Mouse (Mus musculus): ENCODE measurements at regions not wholly inside any gene's neighbourhood (a gene's known extent, or its start where the extent isn't known, plus 50 kb on each side); places are given as distances from the start of the nearest gene placed in this dataset.

- H3K9ac ChIP-seq (ENCODE audit: low read depth, low read length) = no peak overlapping the region
- no peak for TF ChIP-seq CTCF (IDR thresholded peaks at IDR 0.05; ENCODE audit: low read depth)
- ATAC-seq = no peak
- H3K36me3 ChIP-seq (ENCODE audit: control insufficient read depth, insufficient read depth) = no peaks in the 10 kb centered on the region
- H3K4me1 ChIP-seq (replicated peaks; ENCODE audit: control insufficient read depth, insufficient read depth, low read length) = no peaks in the 10 kb centered on the region
- 94% methylated on average over 7 of the region's 7 CpGs for WGBS
- no peak overlapping the region for H3K4me2 ChIP-seq (replicated peaks; ENCODE audit: low read depth)
- no peak overlapping the region for H3K4me3 ChIP-seq (ENCODE audit: low read depth, low read length)
- H3K27ac ChIP-seq (ENCODE audit: low read depth, low read length) = no peak overlapping the region
- H3K27me3 ChIP-seq (replicated peaks; ENCODE audit: control insufficient read depth, insufficient read depth, low read length) = no peaks in the 10 kb centered on the region
- H3K9me3 ChIP-seq (ENCODE audit: control insufficient read depth) = no peaks in the 10 kb centered on the region
Measured at GRCm38 (mm10) chr5:132982866-132983265, 439.7 kb upstream of the Auts2 start.

- no peaks in the 10 kb centered on the region for H3K27me3 ChIP-seq (replicated peaks; ENCODE audit: control insufficient read depth, insufficient read depth, low read length)
- no peak for TF ChIP-seq CTCF (IDR thresholded peaks at IDR 0.05; ENCODE audit: low read depth)
- no peak overlapping the region for H3K27ac ChIP-seq (ENCODE audit: low read depth, low read length)
- ATAC-seq = no peak
- H3K4me2 ChIP-seq (replicated peaks; ENCODE audit: low read depth) = no peak overlapping the region
- no peaks in the 10 kb centered on the region for H3K36me3 ChIP-seq (ENCODE audit: control insufficient read depth, insufficient read depth)
- no peaks in the 10 kb centered on the region for H3K9me3 ChIP-seq (ENCODE audit: control insufficient read depth)
- no peaks in the 10 kb centered on the region for H3K4me1 ChIP-seq (replicated peaks; ENCODE audit: control insufficient read depth, insufficient read depth, low read length)
- no peak overlapping the region for H3K4me3 ChIP-seq (ENCODE audit: low read depth, low read length)
- WGBS = 51% methylated on average over 5 of the region's 5 CpGs
- H3K9ac ChIP-seq (ENCODE audit: low read depth, low read length) = no peak overlapping the region
Measured at GRCm38 (mm10) chr5:132979013-132979412, 435.9 kb upstream of the Auts2 start.

- Histone ChIP-seq H3K4me1 (replicated peaks; ENCODE audit: control insufficient read depth, insufficient read depth, low read length) (no peaks in the 10 kb centered on the region), H3K27ac (ENCODE audit: low read depth, low read length) (no peak overlapping the region)
Measured at GRCm38 (mm10) chr5:132975303-132975932, 432.3 kb upstream of the Auts2 start.

GRCm38 (mm10) chr5:132974876-132975275 lies 431.7 kb upstream of the Auts2 start:
- WGBS = 35% methylated on average over 3 of the region's 3 CpGs
- ATAC-seq = no peak
- no peaks in the 10 kb centered on the region for H3K36me3 ChIP-seq (ENCODE audit: control insufficient read depth, insufficient read depth)
- H3K9me3 ChIP-seq (ENCODE audit: control insufficient read depth) = no peaks in the 10 kb centered on the region
- no peak for TF ChIP-seq CTCF (IDR thresholded peaks at IDR 0.05; ENCODE audit: low read depth)
- no peak overlapping the region for H3K9ac ChIP-seq (ENCODE audit: low read depth, low read length)
- no peak overlapping the region for H3K4me2 ChIP-seq (replicated peaks; ENCODE audit: low read depth)
- H3K4me1 ChIP-seq (replicated peaks; ENCODE audit: control insufficient read depth, insufficient read depth, low read length) = no peaks in the 10 kb centered on the region
- no peaks in the 10 kb centered on the region for H3K27me3 ChIP-seq (replicated peaks; ENCODE audit: control insufficient read depth, insufficient read depth, low read length)
- H3K27ac ChIP-seq (ENCODE audit: low read depth, low read length) = no peak overlapping the region
- no peak overlapping the region for H3K4me3 ChIP-seq (ENCODE audit: low read depth, low read length)

More at GRCm38 (mm10) chr5:132975303-132975932, 432.3 kb upstream of the Auts2 start:
- TF ChIP-seq CTCF (IDR thresholded peaks at IDR 0.05; ENCODE audit: low read depth) = no peak
- Histone ChIP-seq H3K9me3 (ENCODE audit: control insufficient read depth) (no peaks in the 10 kb centered on the region), H3K4me2 (replicated peaks; ENCODE audit: low read depth) (no peak overlapping the region), H3K27me3 (replicated peaks; ENCODE audit: control insufficient read depth, insufficient read depth, low read length) (no peaks in the 10 kb centered on the region), H3K36me3 (ENCODE audit: control insufficient read depth, insufficient read depth) (no peaks in the 10 kb centered on the region), H3K4me3 (ENCODE audit: low read depth, low read length) (no peak overlapping the region), H3K9ac (ENCODE audit: low read depth, low read length) (no peak overlapping the region)
- 84% methylated on average over 4 of the region's 4 CpGs for WGBS
- ATAC-seq = no peak

GRCm38 (mm10) chr5:132971046-132971445 lies 427.9 kb upstream of the Auts2 start:
- 80% methylated on average over 7 of the region's 7 CpGs for WGBS

GRCm38 (mm10) chr5:132969376-132969775 lies 426.2 kb upstream of the Auts2 start:
- H3K9me3 ChIP-seq (ENCODE audit: control insufficient read depth) = no peaks in the 10 kb centered on the region
- no peak overlapping the region for H3K4me3 ChIP-seq (ENCODE audit: low read depth, low read length)
- H3K27me3 ChIP-seq (replicated peaks; ENCODE audit: control insufficient read depth, insufficient read depth, low read length) = no peaks in the 10 kb centered on the region
- no peak overlapping the region for H3K4me2 ChIP-seq (replicated peaks; ENCODE audit: low read depth)
- TF ChIP-seq CTCF (IDR thresholded peaks at IDR 0.05; ENCODE audit: low read depth) = no peak
- H3K27ac ChIP-seq (ENCODE audit: low read depth, low read length) = no peak overlapping the region
- no peaks in the 10 kb centered on the region for H3K36me3 ChIP-seq (ENCODE audit: control insufficient read depth, insufficient read depth)
- no peak overlapping the region for H3K9ac ChIP-seq (ENCODE audit: low read depth, low read length)
- no peaks in the 10 kb centered on the region for H3K4me1 ChIP-seq (replicated peaks; ENCODE audit: control insufficient read depth, insufficient read depth, low read length)
- WGBS = 70% methylated on average over 5 of the region's 5 CpGs
- no peak for ATAC-seq

More at GRCm38 (mm10) chr5:132971046-132971445, 427.9 kb upstream of the Auts2 start:
- H3K27me3 ChIP-seq (replicated peaks; ENCODE audit: control insufficient read depth, insufficient read depth, low read length) = no peaks in the 10 kb centered on the region
- no peak overlapping the region for H3K4me3 ChIP-seq (ENCODE audit: low read depth, low read length)
- no peak overlapping the region for H3K27ac ChIP-seq (ENCODE audit: low read depth, low read length)
- no peak overlapping the region for H3K9ac ChIP-seq (ENCODE audit: low read depth, low read length)
- ATAC-seq = no peak
- TF ChIP-seq CTCF (IDR thresholded peaks at IDR 0.05; ENCODE audit: low read depth) = no peak
- H3K4me1 ChIP-seq (replicated peaks; ENCODE audit: control insufficient read depth, insufficient read depth, low read length) = no peaks in the 10 kb centered on the region
- no peaks in the 10 kb centered on the region for H3K9me3 ChIP-seq (ENCODE audit: control insufficient read depth)
- no peak overlapping the region for H3K4me2 ChIP-seq (replicated peaks; ENCODE audit: low read depth)
- no peaks in the 10 kb centered on the region for H3K36me3 ChIP-seq (ENCODE audit: control insufficient read depth, insufficient read depth)
